ENCODE assay signal across 8 mouse cellular contexts in genomic region chr7:63755476-63755948, GRCm38 (mm10).
DNase-seq lines count a peak whose midpoint lies in the region; ATAC-seq and TF ChIP-seq lines count a peak whose summit lies in the region.

No protein-coding gene starts in this region.

- H3K4me2 ChIP-seq in midbrain, embryonic 11.5 days, result peak overlapping the region; percentile 91

- DNase-seq in adrenal gland, adult 8-10 months, result peak; percentile 84
- peak; percentile 85 for DNase-seq in embryonic facial prominence, embryonic 10.5 days (ENCODE audit: low spot score)
- peak; percentile 85 to 90 for DNase-seq in heart, adult 2 months
- peak; percentile 88 for DNase-seq in kidney, adult 2 months
- DNase-seq in limb, embryonic 10.5 days (ENCODE audit: low spot score), result peak; percentile 80
- DNase-seq in midbrain, embryonic 11.5 days (ENCODE audit: low spot score, missing footprints), result peak; percentile 99
- DNase-seq in right cerebral cortex, postnatal 36 days (ENCODE audit: low spot score in 2 of 2), result peak; percentile 75 to 78
- DNase-seq in yolk sac, embryonic 10.5 days (ENCODE audit: low spot score), result peak; percentile 25

- TF ChIP-seq CTCF in heart, adult 2 months (IDR thresholded peaks at IDR 0.05), result peak; percentile 84
- TF ChIP-seq CTCF in kidney, adult 2 months (conservative IDR thresholded peaks at IDR 0.05; ENCODE audit: insufficient read depth, insufficient read length, low read depth, low read length), result peak; percentile 70

- TF ChIP-seq EP300 in heart, adult 2 months (IDR thresholded peaks at IDR 0.05; ENCODE audit: insufficient read depth, low read depth, low read length), result 0 out of 2 replicates have a peak, but pooled peaks have one; percentile 46

- no peaks in the 10 kb centered on the region for H3K36me3 ChIP-seq in embryonic facial prominence, embryonic 10.5 days (replicated peaks)
- no peaks in the 10 kb centered on the region for H3K36me3 ChIP-seq in heart, adult 2 months (ENCODE audit: control insufficient read depth, insufficient read depth, low read length)
- no peaks in the 10 kb centered on the region for H3K36me3 ChIP-seq in kidney, adult 2 months (ENCODE audit: control insufficient read depth, insufficient read depth, low read length)
- no peaks in the 10 kb centered on the region for H3K36me3 ChIP-seq in limb, embryonic 10.5 days
- no peaks in the 10 kb centered on the region for H3K36me3 ChIP-seq in midbrain, embryonic 11.5 days (ENCODE audit: control insufficient read depth, insufficient read depth, low read length)

- no peaks in the 10 kb centered on the region for H3K79me2 ChIP-seq in heart, adult 2 months (replicated peaks; ENCODE audit: control insufficient read depth, insufficient read depth, low read length)

- H3K4me1 ChIP-seq in embryonic facial prominence, embryonic 10.5 days, result peaks cover 36% of the 10 kb centered on the region
- H3K4me1 ChIP-seq in heart, adult 2 months (ENCODE audit: control insufficient read depth, insufficient read depth, low read length), result peaks cover 10% of the 10 kb centered on the region
- no peaks in the 10 kb centered on the region for H3K4me1 ChIP-seq in kidney, adult 2 months (ENCODE audit: control insufficient read depth, insufficient read depth, low read length)
- peaks cover 23% of the 10 kb centered on the region for H3K4me1 ChIP-seq in limb, embryonic 10.5 days
- H3K4me1 ChIP-seq in midbrain, embryonic 11.5 days (ENCODE audit: control insufficient read depth, insufficient read depth, low read length), result peaks cover 10% of the 10 kb centered on the region

- intact Hi-C loops in heart, adult 2 months (cut with DNase I), result loop anchor here (2.0 kb wide), 1 partner anchor 181 kb away; no protein-coding TSS in a partner anchor

- no peak for TF ChIP-seq POLR2A in heart, adult 2 months (IDR thresholded peaks at IDR 0.05; ENCODE audit: insufficient read depth, low read depth, low read length)
- no peak for TF ChIP-seq POLR2A in kidney, adult 2 months (IDR thresholded peaks at IDR 0.05; ENCODE audit: low read depth, low read length)

- no peaks in the 10 kb centered on the region for H3K9me3 ChIP-seq in embryonic facial prominence, embryonic 10.5 days
- no peaks in the 10 kb centered on the region for H3K9me3 ChIP-seq in limb, embryonic 10.5 days (replicated peaks)
- H3K9me3 ChIP-seq in midbrain, embryonic 11.5 days (ENCODE audit: control insufficient read depth, low read length), result no peaks in the 10 kb centered on the region

- peaks cover 76% of the 10 kb centered on the region for H3K27me3 ChIP-seq in embryonic facial prominence, embryonic 10.5 days (replicated peaks; ENCODE audit: low read depth, poor library complexity, severe bottlenecking)
- H3K27me3 ChIP-seq in heart, adult 2 months (ENCODE audit: control insufficient read depth, insufficient read depth, low read length), result peaks cover 9% of the 10 kb centered on the region
- H3K27me3 ChIP-seq in kidney, adult 2 months (replicated peaks; ENCODE audit: control insufficient read depth, insufficient read depth, low read length), result 0 out of 2 replicates have a peak, but pooled peaks cover 2% of the 10 kb centered on the region
- peaks cover 76% of the 10 kb centered on the region for H3K27me3 ChIP-seq in limb, embryonic 10.5 days (ENCODE audit: low read depth, poor library complexity, severe bottlenecking)
- peaks cover 62% of the 10 kb centered on the region for H3K27me3 ChIP-seq in midbrain, embryonic 11.5 days (ENCODE audit: control insufficient read depth, insufficient read depth, low read length)

- H3K27ac ChIP-seq in embryonic facial prominence, embryonic 10.5 days (replicated peaks), result no peak overlapping the region
- H3K27ac ChIP-seq in heart, adult 2 months, result peak overlapping the region; percentile 78
- 0 out of 2 replicates have a peak overlapping the region, but pooled peaks have one; percentile 12 for H3K27ac ChIP-seq in kidney, adult 2 months (ENCODE audit: insufficient read depth, low read depth, low read length)
- H3K27ac ChIP-seq in limb, embryonic 10.5 days, result no peak overlapping the region
- H3K27ac ChIP-seq in midbrain, embryonic 11.5 days (ENCODE audit: low read depth, low read length), result no peak overlapping the region

- peak; percentile 55 for ATAC-seq in midbrain, embryonic 11.5 days (ENCODE audit: low FRiP score)

- 2% methylated on average over 13 of the region's 13 CpGs for WGBS in embryonic facial prominence, embryonic 10.5 days
- WGBS in heart, adult 2 months, result 2% methylated on average over 13 of the region's 13 CpGs
- WGBS in kidney, adult 2 months, result 2% methylated on average over 13 of the region's 13 CpGs
- WGBS in limb, embryonic 10.5 days, result 2% methylated on average over 13 of the region's 13 CpGs
- WGBS in midbrain, embryonic 11.5 days, result 0% methylated on average over 13 of the region's 13 CpGs

- H3K4me3 ChIP-seq in embryonic facial prominence, embryonic 10.5 days, result peak overlapping the region; percentile 59
- peak overlapping the region; percentile 54 for H3K4me3 ChIP-seq in heart, adult 2 months
- H3K4me3 ChIP-seq in kidney, adult 2 months (ENCODE audit: insufficient read depth, low read depth, low read length), result peak overlapping the region; percentile 24
- H3K4me3 ChIP-seq in limb, embryonic 10.5 days, result peak overlapping the region; percentile 50
- H3K4me3 ChIP-seq in midbrain, embryonic 11.5 days (ENCODE audit: low read depth, low read length), result peak overlapping the region; percentile 40

- H3K9ac ChIP-seq in heart, adult 2 months (ENCODE audit: low read depth, low read length), result peak overlapping the region; percentile 60
- peak overlapping the region; percentile 62 for H3K9ac ChIP-seq in midbrain, embryonic 11.5 days (ENCODE audit: low read length)

Comparison
In these comparisons a context has a peak if more than half of its experiments do, and no peak if none do; other contexts are left out.
1. DNase-seq: peak in every context shown above with its lines; median percentile 99 in midbrain, embryonic 11.5 days; 88 in kidney, adult 2 months; 88 in heart, adult 2 months; 85 in embryonic facial prominence, embryonic 10.5 days; 84 in adrenal gland, adult 8-10 months; 80 in limb, embryonic 10.5 days; 76 in right cerebral cortex, postnatal 36 days; 25 in yolk sac, embryonic 10.5 days.
2. H3K27ac ChIP-seq: peak in heart, adult 2 months (single experiment) and kidney, adult 2 months (single experiment); none in embryonic facial prominence, embryonic 10.5 days (single experiment), limb, embryonic 10.5 days (single experiment) and midbrain, embryonic 11.5 days (single experiment).
3. Peak in every context shown above with its lines, with median percentiles within 50 percentile points of each other: H3K4me3 ChIP-seq.